Mouse (Mus musculus) heart, embryonic 10.5 days (tissue): Measurements from ENCODE around the gene Nfil3. TPM values are rescaled to one million over a fixed set of nuclear protein-coding genes. Genes with fewer than 3 reads are reported as not detected.

Source experiments
- DNase-seq: peaks from one replicate; pipeline ENCODE4 v3.0.0-alpha.2; 2017; ENCODE audit warnings: low spot score
- H3K27ac ChIP-seq: fragments of 300-500 bp; sonication (generic); 2 replicates; pipeline ENCODE4 v1.5.1; 2016; ENCODE audit warnings: mild to moderate bottlenecking
- H3K27me3 ChIP-seq: fragments of 300-500 bp; sonication (generic); 2 replicates; pipeline ENCODE4 v1.6.1; 2016; ENCODE audit warnings: mild to moderate bottlenecking; ENCODE audit not compliant: poor library complexity, insufficient read depth, severe bottlenecking
- H3K36me3 ChIP-seq: fragments of 300-500 bp; sonication (generic); 2 replicates; pipeline ENCODE4 v1.6.1; 2016; ENCODE audit warnings: mild to moderate bottlenecking, moderate library complexity
- H3K4me1 ChIP-seq: fragments of 300-500 bp; sonication (generic); 2 replicates; pipeline ENCODE4 v1.6.1; 2016; ENCODE audit warnings: mild to moderate bottlenecking
- H3K4me3 ChIP-seq: fragments of 300-500 bp; sonication (generic); 2 replicates; pipeline ENCODE4 v1.5.1; 2016; ENCODE audit warnings: mild to moderate bottlenecking, moderate library complexity
- H3K9me3 ChIP-seq: fragments of 300-500 bp; sonication (generic); 2 replicates; pipeline ENCODE4 v1.6.1; 2016; ENCODE audit warnings: mild to moderate bottlenecking, moderate library complexity
- WGBS: fragments of 180-500 bp; shearing (Covaris S2); methylation state at CpG from one replicate; pipeline ENCODE4 v1.1.7; 2016; 5-methylcytosine and 5-hydroxymethylcytosine counted together
- polyA plus RNA-seq: library from polyadenylated mRNA; unstranded; fragments of >200 nt; fragmentation: Nextera tagmentation; extraction: Ambion mirVana; gene quantifications from 2 replicates; pipeline ENCODE4 v1.2.1, GENCODE M21; 2016

Gene Nfil3
- polyA plus RNA-seq, 1 experiment from 2014 or later: 32.7 TPM

DNA sequence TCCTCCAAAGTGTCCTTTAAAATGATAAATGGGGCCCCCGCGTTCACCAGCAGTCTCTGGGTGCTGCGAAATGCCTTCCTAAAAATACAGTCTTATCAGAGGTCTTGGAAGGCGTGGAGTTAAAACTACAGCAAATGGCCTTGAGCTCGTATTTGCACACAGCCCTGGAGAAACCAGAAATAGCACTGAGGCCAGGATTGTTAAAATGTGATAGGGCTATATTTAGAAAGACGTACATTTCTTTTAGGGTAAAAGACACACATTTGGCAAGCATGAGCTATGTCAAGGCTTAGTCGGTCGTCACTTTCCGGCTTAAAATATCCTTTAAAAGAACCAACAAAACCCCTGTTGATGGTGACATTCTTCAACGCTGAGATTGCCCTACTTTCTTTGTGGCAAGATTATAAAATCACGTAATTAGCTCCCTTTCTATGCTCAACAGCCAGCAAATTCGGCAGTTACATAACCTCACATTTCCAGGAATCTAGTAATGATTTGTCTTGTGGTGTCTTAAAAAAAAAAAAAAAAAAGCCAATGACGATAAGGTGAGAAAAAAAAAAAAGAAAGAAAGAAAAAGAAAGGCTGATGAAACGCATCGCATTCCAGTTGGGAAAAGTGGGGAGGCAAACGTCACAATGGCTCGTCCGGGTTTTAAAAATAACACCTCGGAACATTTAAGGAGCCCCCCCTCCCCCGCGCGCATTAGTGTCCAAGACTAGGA is 1.4 kb downstream of the Nfil3 start:
- Histone ChIP-seq H3K4me3 (peak overlapping the region; percentile 92), H3K4me1 (peaks cover 50% of the 10 kb centered on the region), H3K9me3 (no peaks in the 10 kb centered on the region), H3K27ac (peak overlapping the region; percentile 97), H3K36me3 (no peaks in the 10 kb centered on the region), H3K27me3 (no peaks in the 10 kb centered on the region; the same call in 1 of the 2 replicates)
- peak; percentile 81 for DNase-seq
- WGBS: under 1% methylated on average over 22 of the region's 22 CpGs

DNA sequence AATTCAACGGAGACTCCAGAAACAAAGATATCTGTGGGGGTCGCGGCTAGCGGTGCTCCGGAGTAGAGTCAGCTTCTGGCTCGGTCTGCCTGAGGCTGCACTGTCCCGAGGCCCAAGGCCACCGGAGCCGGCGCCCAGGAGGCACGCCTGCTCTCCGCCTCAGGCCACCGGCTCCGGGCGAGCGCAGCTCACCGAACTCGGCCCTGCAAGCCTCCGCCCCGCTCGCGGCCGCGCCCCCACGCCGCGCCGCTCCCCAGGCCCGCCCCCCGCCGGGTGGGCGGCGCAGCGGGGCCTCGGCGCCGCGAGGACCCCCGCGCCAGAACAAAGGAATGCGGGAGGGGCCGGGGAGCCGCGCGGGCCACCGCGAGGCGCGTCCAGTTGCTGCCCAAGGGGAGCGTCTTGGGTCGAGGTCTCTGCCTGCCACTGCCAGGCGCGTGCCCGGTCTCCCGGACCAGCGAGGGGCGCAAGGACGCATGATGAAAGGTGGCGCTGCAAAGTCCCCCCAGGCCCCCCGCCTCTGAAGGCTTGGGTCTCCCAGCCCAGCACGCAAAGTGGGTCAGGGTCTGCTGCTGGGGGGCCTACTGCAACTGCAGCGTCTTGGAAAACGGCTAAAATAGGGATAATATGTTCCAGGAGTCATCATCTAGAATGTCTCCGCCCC is 2.4 kb downstream of the Nfil3 start:
- WGBS: under 1% methylated on average over 61 of the region's 64 CpGs
- no peaks in the 10 kb centered on the region; the same call in 1 of the 2 replicates for H3K27me3 ChIP-seq
- no peak for DNase-seq
- no peaks in the 10 kb centered on the region for H3K36me3 ChIP-seq
- peak overlapping the region; percentile 92 for H3K4me3 ChIP-seq
- peaks cover 53% of the 10 kb centered on the region for H3K4me1 ChIP-seq
- peak overlapping the region; percentile 97 for H3K27ac ChIP-seq
- H3K9me3 ChIP-seq: no peaks in the 10 kb centered on the region

DNA sequence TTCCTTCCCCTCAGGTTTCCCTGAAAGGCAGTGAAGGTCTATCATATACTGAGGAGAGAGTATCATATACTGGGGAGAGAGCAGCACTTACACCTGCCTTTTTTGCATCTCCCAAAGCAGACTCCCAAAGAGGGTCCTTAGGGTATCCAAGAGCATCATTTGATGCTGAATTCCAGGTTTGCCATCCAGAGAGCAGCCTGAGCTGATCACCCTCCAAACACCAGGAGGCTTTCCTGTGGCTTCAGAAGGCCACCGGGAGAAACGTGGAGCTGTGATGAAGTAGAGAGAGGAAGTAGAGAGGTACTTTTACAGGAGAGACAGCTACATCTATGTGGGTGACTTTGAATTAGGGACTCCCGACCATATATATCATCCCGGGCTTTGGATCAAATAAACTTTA is 3.1 kb downstream of the Nfil3 start:
- 18% methylated on average over 4 of the region's 4 CpGs for WGBS
- Histone ChIP-seq H3K4me3 (peak overlapping the region; percentile 92), H3K27ac (no peak overlapping the region), H3K27me3 (no peaks in the 10 kb centered on the region), H3K9me3 (no peaks in the 10 kb centered on the region), H3K36me3 (no peaks in the 10 kb centered on the region), H3K4me1 (peaks cover 58% of the 10 kb centered on the region)
- no peak for DNase-seq

DNA sequence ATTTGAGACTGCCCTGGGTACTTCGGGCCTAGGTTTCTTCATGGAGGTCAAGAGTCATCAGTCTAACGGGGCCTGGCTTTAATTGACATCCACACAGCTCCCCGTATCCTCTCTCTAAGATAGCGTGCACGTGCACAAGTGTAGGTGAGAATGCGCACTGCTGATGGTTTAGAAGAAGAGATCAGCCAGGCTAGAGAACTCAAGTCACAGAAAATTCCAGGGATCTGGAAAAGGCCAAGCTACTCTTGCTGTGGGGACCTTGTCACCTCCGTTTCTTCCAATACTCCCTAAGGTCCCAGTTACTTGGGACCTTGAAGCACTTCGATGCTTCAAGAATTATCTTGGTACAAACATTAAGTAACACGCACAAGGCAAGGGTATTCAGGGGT is 3.7 kb downstream of the Nfil3 start:
- Histone ChIP-seq H3K36me3 (no peaks in the 10 kb centered on the region), H3K4me3 (peak overlapping the region; percentile 38; the same call in 1 of the 2 replicates), H3K9me3 (no peaks in the 10 kb centered on the region), H3K27ac (peak overlapping the region; percentile 56), H3K4me1 (peaks cover 58% of the 10 kb centered on the region), H3K27me3 (no peaks in the 10 kb centered on the region)
- no peak for DNase-seq
- 54% methylated on average over 9 of the region's 9 CpGs for WGBS

DNA sequence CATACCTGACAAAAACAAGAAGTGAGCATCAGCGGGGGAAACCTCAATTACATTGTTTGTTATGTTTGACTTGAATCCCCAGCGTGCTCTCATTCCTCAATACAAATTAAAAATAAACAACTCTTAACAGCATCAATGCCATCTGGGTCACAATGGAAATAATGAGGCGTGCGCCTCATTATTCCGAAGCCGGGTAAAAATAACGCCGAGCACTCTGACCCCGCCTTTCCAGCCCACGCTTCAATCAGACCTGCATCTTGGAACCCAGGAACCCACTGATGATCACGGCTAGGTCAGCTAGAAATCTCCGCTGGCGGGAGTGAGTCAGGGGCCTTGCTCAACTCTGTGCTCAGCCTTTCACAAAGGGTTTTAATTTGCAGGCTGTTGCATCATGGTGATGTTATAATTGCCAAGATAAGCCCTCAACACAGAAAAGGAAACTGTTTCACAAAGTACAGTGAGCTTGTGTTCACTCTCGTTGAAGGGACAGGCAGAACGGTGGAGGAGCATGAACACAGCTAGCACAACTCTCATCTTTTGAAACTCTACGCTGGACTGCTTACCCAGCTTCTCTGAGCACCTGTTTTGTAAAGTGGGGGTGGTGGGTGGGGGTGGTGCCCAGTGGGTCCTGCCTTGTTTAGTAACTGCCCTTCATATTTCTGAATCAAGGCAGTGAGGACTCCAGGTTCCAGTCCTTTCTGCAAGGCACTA is 4.2 kb downstream of the Nfil3 start:
- Histone ChIP-seq H3K27me3 (no peaks in the 10 kb centered on the region), H3K36me3 (no peaks in the 10 kb centered on the region), H3K4me1 (peaks cover 55% of the 10 kb centered on the region), H3K4me3 (peak overlapping the region; percentile 38), H3K27ac (peak overlapping the region; percentile 56), H3K9me3 (no peaks in the 10 kb centered on the region)
- peak; percentile 81 for DNase-seq
- WGBS: 27% methylated on average over 16 of the region's 16 CpGs

DNA sequence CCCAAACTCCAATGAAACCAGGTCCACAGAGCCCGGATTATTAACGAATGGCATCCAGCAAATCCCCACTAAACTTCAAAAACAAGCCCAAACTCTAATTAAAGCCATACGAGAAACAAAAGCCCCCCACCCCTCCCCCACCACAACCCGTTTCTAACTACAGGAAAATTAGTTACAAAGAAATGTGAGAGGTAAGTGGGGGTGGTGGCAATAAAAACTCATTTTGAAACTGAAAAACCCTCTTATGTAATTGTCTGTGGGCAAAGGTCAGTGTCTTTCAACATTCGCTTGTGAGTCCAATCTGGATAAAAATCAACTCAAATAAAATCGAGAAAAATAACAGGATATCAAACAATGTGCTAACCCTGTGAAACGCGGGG is 4.8 kb downstream of the Nfil3 start:
- Histone ChIP-seq H3K36me3 (no peaks in the 10 kb centered on the region), H3K4me3 (peak overlapping the region; percentile 38; the same call in 1 of the 2 replicates), H3K27me3 (no peaks in the 10 kb centered on the region), H3K9me3 (no peaks in the 10 kb centered on the region), H3K27ac (no peak overlapping the region), H3K4me1 (peaks cover 54% of the 10 kb centered on the region)
- WGBS: 46% methylated on average over 8 of the region's 8 CpGs
- DNase-seq: no peak

DNA sequence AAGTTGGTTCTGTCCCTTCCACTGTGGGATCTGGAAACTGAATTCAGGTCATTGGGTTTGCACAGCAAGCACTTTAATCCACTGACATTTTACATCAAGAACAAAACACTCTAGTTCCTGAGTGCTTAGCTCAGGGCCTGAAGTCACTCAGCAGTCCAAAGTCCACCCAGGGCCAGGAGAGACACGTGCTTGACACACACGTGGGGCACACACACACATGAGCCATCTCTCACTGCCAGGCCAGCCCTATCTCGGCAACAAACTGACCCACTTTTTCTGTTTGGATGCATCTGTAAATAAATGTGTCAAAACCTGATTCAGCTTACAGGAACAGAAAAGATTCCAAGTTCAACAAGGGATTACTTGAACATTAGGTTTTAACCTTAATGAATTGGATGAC is 6.2 kb downstream of the Nfil3 start:
- H3K36me3 ChIP-seq: no peaks in the 10 kb centered on the region
- H3K4me3 ChIP-seq: no peak overlapping the region
- no peaks in the 10 kb centered on the region for H3K27me3 ChIP-seq
- no peaks in the 10 kb centered on the region for H3K9me3 ChIP-seq
- peaks cover 67% of the 10 kb centered on the region for H3K4me1 ChIP-seq
- WGBS: 54% methylated on average over 3 of the region's 3 CpGs
- no peak overlapping the region for H3K27ac ChIP-seq
- no peak for DNase-seq

DNA sequence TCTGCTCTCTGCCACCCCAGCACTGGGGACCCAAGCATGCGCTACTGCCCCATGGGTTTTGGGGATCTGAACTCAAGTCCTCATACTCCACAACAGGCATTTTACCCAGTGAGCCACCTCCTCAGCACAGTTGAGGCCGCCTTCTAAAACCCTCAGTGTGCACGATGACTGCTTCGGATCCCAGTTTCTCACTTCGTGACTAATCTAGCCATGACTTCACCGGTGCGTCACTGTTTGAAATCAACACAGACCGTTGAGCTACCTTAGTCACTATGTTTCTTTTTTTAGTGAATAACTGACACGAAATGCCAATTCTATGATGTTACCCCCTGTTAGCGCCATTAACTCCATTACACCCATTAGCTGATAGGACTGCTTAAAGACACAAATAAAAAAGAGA is 7.4 kb downstream of the Nfil3 start:
- Histone ChIP-seq H3K4me1 (peaks cover 68% of the 10 kb centered on the region), H3K4me3 (no peak overlapping the region), H3K9me3 (no peaks in the 10 kb centered on the region), H3K27ac (no peak overlapping the region), H3K36me3 (peaks cover 5% of the 10 kb centered on the region; the same call in 1 of the 2 replicates), H3K27me3 (no peaks in the 10 kb centered on the region)
- WGBS: 82% methylated on average over 10 of the region's 10 CpGs
- no peak for DNase-seq

DNA sequence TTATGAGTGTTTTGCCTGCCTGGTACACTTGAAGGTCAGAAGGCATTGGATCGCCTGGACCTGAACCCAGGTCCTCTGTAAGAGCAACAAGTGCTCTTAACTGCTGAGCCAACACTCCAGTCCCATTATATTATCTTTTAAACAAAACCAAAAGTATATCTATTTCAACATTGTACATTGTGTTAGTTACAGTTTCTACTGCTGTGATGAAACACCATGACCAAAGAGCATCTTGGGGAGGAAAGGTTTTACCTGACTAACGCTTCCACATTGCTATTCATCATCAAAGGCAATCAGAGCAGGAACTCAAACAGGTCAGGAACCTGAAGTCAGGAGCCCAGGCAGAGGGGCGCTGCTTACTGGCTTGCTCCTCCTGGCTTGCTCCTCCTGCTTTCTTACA is 8.2 kb downstream of the Nfil3 start:
- no peaks in the 10 kb centered on the region for H3K9me3 ChIP-seq
- H3K4me1 ChIP-seq: peaks cover 62% of the 10 kb centered on the region
- WGBS: 88% methylated on average over 3 of the region's 3 CpGs
- no peak overlapping the region for H3K27ac ChIP-seq
- no peaks in the 10 kb centered on the region for H3K27me3 ChIP-seq
- peaks cover 13% of the 10 kb centered on the region for H3K36me3 ChIP-seq
- no peak for DNase-seq
- no peak overlapping the region for H3K4me3 ChIP-seq

DNA sequence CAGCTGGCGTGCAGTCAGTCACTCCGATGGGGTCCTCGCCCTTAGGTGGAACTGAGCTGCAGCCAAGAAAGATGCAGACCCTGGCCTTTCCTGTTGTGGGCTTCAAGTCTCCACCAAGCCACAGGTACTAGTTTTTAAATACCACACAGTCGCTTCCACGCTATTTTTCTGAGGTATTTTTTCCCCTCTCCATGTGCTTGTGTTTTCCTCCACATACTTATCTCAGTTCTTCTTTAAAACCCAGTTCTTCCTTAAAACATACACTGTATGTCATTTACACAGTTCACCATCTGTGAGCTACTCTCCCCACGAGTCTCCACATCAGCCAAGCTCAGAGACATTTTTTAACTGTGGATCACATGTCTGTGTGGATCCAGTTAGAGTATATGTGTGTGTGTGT is 10.0 kb downstream of the Nfil3 start:
- WGBS: 76% methylated on average over 6 of the region's 6 CpGs
- H3K4me3 ChIP-seq: no peak overlapping the region
- H3K36me3 ChIP-seq: peaks cover 29% of the 10 kb centered on the region
- H3K27me3 ChIP-seq: no peaks in the 10 kb centered on the region
- H3K27ac ChIP-seq: no peak overlapping the region
- no peaks in the 10 kb centered on the region for H3K9me3 ChIP-seq
- H3K4me1 ChIP-seq: peaks cover 44% of the 10 kb centered on the region
- DNase-seq: no peak

DNA sequence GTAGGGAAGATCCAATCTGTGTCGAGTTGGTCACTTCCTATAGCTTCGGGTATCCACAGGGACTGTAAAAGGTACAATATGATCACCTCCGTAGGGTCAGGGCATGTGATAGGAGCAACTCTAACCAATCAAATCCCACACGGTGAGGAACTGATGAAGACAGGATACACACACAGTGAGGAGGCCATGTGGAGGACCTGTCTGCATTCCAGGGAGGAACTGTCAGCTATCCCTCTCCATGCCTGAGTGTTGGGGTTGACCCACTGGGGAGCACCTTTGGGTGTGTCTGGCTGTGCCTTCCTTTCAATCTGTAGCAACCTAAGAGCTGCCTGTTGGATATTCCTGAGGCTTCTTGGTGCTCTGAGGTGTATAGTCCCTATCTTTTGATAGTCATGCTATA is 18.0 kb downstream of the Nfil3 start:
- 89% methylated on average over 4 of the region's 4 CpGs for WGBS
- H3K9me3 ChIP-seq: no peaks in the 10 kb centered on the region
- H3K27ac ChIP-seq: no peak overlapping the region
- DNase-seq: no peak
- peaks cover 36% of the 10 kb centered on the region for H3K36me3 ChIP-seq
- H3K4me3 ChIP-seq: no peak overlapping the region
- no peaks in the 10 kb centered on the region for H3K4me1 ChIP-seq
- no peaks in the 10 kb centered on the region for H3K27me3 ChIP-seq

DNA sequence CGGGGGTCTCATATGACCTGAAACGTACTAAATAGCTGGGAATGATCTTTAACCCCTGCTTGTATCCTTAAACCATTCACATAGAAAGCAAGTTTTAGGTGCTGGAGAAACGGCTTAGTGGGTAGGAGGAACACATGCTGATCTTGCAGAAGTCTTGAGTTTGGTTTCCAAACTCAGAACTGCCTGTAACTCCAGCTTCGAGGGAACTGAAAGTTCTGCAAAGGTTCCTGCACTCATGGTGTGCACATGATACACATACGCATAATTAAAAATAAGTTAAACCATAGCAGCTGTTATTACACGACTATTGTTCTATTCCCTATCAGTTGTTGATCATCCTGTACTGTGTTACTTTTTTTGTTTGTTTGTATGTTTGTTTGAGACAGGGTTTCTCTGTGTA is 18.5 kb downstream of the Nfil3 start:
- H3K36me3 ChIP-seq: peaks cover 31% of the 10 kb centered on the region

More for the DNA sequence above, 18.5 kb downstream of the Nfil3 start:
- no peak overlapping the region for H3K27ac ChIP-seq
- no peak for DNase-seq
- H3K9me3 ChIP-seq: no peaks in the 10 kb centered on the region
- 91% methylated on average over 6 of the region's 6 CpGs for WGBS
- no peaks in the 10 kb centered on the region for H3K4me1 ChIP-seq
- no peak overlapping the region for H3K4me3 ChIP-seq
- no peaks in the 10 kb centered on the region for H3K27me3 ChIP-seq
